Mouse (Mus musculus): ENCODE data around the gene Bbip1. TPM values are rescaled to one million over a fixed set of nuclear protein-coding genes. Genes with fewer than 3 reads are reported as not detected.

Bbip1 gene
- polyA plus RNA-seq, 1 experiment = 63.0 TPM

DNA sequence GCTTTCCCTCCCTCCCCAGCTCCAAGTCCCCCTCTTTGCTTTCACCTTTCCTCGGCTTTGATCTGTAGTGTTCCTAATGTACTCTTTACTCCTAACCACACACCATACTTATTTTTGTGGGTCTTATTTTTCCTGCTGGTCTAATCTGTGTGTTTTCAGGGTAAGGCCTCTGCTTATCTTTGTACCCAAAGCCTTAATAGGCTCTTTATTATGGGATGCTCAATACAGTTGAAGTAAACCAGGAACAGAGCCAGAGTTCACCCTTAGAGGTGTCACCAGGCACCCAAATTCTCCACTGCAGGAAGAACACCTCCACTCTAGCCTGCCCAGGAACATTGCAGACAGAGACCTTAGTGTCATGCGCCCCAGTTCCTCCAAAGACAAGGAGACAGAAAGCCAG lies 52.9 kb downstream of the Bbip1 start:
- peak overlapping the region; percentile 10; the same call in 1 of the 2 replicates for H3K27ac ChIP-seq (ENCODE audit: control insufficient read depth, insufficient read depth, low read depth, low read length)

DNA sequence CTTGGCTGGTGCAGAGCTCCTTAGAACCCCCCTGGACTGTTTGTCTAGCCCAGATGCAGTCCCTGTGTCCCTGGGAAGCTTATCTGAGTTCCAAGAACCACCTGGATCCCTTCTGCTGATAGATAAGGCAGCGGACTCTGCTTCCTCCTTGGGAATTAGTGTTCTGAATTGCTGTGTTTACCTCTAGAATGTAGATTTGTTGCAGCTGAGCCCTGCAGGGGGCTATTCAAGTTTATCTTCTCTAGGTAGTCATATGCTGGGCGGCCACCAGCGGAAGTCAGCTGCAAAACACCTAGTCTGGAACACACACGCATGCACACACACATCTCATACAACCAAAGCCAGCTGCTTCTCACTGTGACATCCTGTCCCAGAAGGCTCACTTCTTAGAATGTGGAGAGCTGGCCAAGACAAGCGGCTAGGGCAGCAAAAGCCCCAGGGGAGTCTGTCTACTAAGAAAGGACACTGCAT lies 53.6 kb downstream of the Bbip1 start:
- no peak overlapping the region for H3K27ac ChIP-seq (ENCODE audit: control insufficient read depth, insufficient read depth, low read depth, low read length)
- H3K36me3 ChIP-seq (ENCODE audit: control insufficient read depth, insufficient read depth, low read length) = no peaks in the 10 kb centered on the region
- no peak for TF ChIP-seq CTCF (IDR thresholded peaks at IDR 0.05; ENCODE audit: control insufficient read depth, insufficient read depth, insufficient replicate concordance, low read depth, low read length)

More for the DNA sequence above, 52.9 kb downstream of the Bbip1 start:
- H3K4me3 ChIP-seq (ENCODE audit: control insufficient read depth, low read depth, low read length) = no peak overlapping the region
- no peaks in the 10 kb centered on the region; the same call in 1 of the 2 replicates for H3K4me1 ChIP-seq (ENCODE audit: control insufficient read depth, insufficient read depth, low read length)
- TF ChIP-seq POLR2A (IDR thresholded peaks at IDR 0.05; ENCODE audit: control insufficient read depth, low read depth, low read length) = no peak
- no peak for TF ChIP-seq CTCF (IDR thresholded peaks at IDR 0.05; ENCODE audit: control insufficient read depth, insufficient read depth, insufficient replicate concordance, low read depth, low read length)
- H3K36me3 ChIP-seq (ENCODE audit: control insufficient read depth, insufficient read depth, low read length) = no peaks in the 10 kb centered on the region
- H3K27me3 ChIP-seq (ENCODE audit: control insufficient read depth, insufficient read depth, low read length) = no peaks in the 10 kb centered on the region

DNA sequence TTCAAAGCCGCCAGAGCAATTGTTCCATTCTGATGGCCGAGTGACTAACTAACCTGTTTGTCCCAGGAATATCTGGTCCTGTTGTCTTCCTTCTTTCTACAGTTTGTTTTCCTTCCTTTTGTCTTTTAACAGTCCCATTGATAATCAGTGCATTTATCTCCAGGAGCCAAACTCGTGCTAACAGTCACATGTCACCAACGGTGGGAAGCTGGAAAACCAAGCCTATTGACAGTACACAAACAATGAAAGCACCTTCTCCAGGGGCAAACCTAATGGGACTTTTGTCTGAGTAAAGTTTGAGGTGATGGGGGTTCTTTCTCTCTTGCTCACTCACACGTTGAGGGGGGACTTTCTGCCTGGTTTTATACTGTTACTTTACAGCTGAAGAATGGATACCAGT lies 54.2 kb downstream of the Bbip1 start:
- H3K27me3 ChIP-seq (ENCODE audit: control insufficient read depth, insufficient read depth, low read length) = no peaks in the 10 kb centered on the region
- TF ChIP-seq CTCF (IDR thresholded peaks at IDR 0.05; ENCODE audit: control insufficient read depth, insufficient read depth, insufficient replicate concordance, low read depth, low read length) (no peak), POLR2A (IDR thresholded peaks at IDR 0.05; ENCODE audit: control insufficient read depth, low read depth, low read length) (no peak)
- H3K4me3 ChIP-seq (ENCODE audit: control insufficient read depth, low read depth, low read length) = no peak overlapping the region
- no peak overlapping the region for H3K27ac ChIP-seq (ENCODE audit: control insufficient read depth, insufficient read depth, low read depth, low read length)
- no peaks in the 10 kb centered on the region for H3K36me3 ChIP-seq (ENCODE audit: control insufficient read depth, insufficient read depth, low read length)
- no peaks in the 10 kb centered on the region; the same call in 1 of the 2 replicates for H3K4me1 ChIP-seq (ENCODE audit: control insufficient read depth, insufficient read depth, low read length)

More for the DNA sequence above, 53.6 kb downstream of the Bbip1 start:
- H3K4me3 ChIP-seq (ENCODE audit: control insufficient read depth, low read depth, low read length) = no peak overlapping the region
- no peaks in the 10 kb centered on the region for H3K27me3 ChIP-seq (ENCODE audit: control insufficient read depth, insufficient read depth, low read length)
- H3K4me1 ChIP-seq (ENCODE audit: control insufficient read depth, insufficient read depth, low read length) = no peaks in the 10 kb centered on the region; the same call in 1 of the 2 replicates

DNA sequence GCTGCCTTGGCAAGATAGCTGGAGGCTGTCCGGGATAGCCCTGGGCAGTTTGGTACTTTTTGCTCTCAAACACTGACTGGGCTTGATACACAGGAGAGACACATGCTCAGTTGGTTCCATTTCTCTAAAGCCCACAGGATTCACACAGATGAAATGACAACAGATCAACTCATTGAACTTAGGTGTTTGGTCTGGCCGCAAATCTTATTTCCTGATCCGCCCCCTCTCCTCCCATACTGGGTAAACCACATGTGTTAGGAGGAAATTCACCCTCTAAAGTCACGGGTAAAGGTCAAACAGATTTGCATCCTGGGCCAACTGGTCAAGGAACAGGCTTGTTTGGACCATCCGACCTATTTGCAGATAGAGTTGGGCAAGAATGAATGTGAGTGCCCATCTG lies 54.9 kb downstream of the Bbip1 start:
- no peak for TF ChIP-seq CTCF (IDR thresholded peaks at IDR 0.05; ENCODE audit: control insufficient read depth, insufficient read depth, insufficient replicate concordance, low read depth, low read length)
- no peak for TF ChIP-seq POLR2A (IDR thresholded peaks at IDR 0.05; ENCODE audit: control insufficient read depth, low read depth, low read length)
- Histone ChIP-seq H3K27me3 (ENCODE audit: control insufficient read depth, insufficient read depth, low read length) (no peaks in the 10 kb centered on the region), H3K4me3 (ENCODE audit: control insufficient read depth, low read depth, low read length) (no peak overlapping the region), H3K4me1 (ENCODE audit: control insufficient read depth, insufficient read depth, low read length) (no peaks in the 10 kb centered on the region; the same call in 1 of the 2 replicates), H3K36me3 (ENCODE audit: control insufficient read depth, insufficient read depth, low read length) (no peaks in the 10 kb centered on the region), H3K27ac (ENCODE audit: control insufficient read depth, insufficient read depth, low read depth, low read length) (no peak overlapping the region)

DNA sequence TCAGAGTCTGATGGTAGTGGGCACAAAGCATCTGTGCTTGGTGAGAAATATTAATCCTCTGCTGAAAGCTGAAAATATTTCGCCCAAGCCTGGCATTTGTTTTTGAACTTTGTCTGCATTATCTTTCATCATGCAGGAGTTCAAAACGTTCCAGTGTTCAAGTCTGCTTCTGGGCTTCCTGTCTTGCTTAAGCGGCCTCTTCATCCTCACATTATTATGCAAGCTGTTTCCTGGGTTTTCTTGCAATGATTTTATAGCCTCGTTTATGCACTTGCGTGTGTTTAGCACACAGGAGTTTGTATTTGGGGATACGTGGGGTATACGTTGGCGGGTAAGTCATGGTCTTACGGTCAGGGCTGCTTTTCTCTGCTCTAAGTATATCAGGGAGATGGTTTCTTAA lies 56.1 kb downstream of the Bbip1 start:
- Histone ChIP-seq H3K4me3 (ENCODE audit: control insufficient read depth, low read depth, low read length) (no peak overlapping the region), H3K27me3 (ENCODE audit: control insufficient read depth, insufficient read depth, low read length) (no peaks in the 10 kb centered on the region), H3K27ac (ENCODE audit: control insufficient read depth, insufficient read depth, low read depth, low read length) (no peak overlapping the region), H3K36me3 (ENCODE audit: control insufficient read depth, insufficient read depth, low read length) (no peaks in the 10 kb centered on the region), H3K4me1 (ENCODE audit: control insufficient read depth, insufficient read depth, low read length) (no peaks in the 10 kb centered on the region; the same call in 1 of the 2 replicates)
- TF ChIP-seq CTCF (IDR thresholded peaks at IDR 0.05; ENCODE audit: control insufficient read depth, insufficient read depth, insufficient replicate concordance, low read depth, low read length) (no peak), POLR2A (IDR thresholded peaks at IDR 0.05; ENCODE audit: control insufficient read depth, low read depth, low read length) (no peak)

DNA sequence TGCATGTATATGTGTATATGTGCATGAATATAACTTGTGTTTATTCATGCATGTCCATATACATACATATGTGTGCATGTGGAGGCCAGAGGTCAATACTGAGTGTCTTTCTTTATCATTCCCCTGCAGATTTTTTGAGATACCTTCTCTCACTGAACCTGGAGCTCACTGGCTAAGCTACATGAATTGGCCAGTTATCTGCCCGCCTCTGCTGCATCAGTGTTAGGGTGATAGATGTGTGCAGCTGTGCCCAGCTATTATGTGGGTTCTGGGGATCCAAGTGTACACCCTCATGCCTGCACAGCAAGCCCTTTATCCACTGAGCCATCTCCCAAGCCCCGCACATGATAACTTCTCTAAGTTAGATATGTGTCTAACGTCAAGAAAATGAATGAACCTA lies 56.6 kb downstream of the Bbip1 start:
- H3K4me1 ChIP-seq (ENCODE audit: control insufficient read depth, insufficient read depth, low read length) = no peaks in the 10 kb centered on the region; the same call in 1 of the 2 replicates
- TF ChIP-seq POLR2A (IDR thresholded peaks at IDR 0.05; ENCODE audit: control insufficient read depth, low read depth, low read length) (no peak), CTCF (IDR thresholded peaks at IDR 0.05; ENCODE audit: control insufficient read depth, insufficient read depth, insufficient replicate concordance, low read depth, low read length) (no peak)
- no peaks in the 10 kb centered on the region for H3K36me3 ChIP-seq (ENCODE audit: control insufficient read depth, insufficient read depth, low read length)
- H3K27me3 ChIP-seq (ENCODE audit: control insufficient read depth, insufficient read depth, low read length) = no peaks in the 10 kb centered on the region
- no peak overlapping the region for H3K27ac ChIP-seq (ENCODE audit: control insufficient read depth, insufficient read depth, low read depth, low read length)
- H3K4me3 ChIP-seq (ENCODE audit: control insufficient read depth, low read depth, low read length) = no peak overlapping the region

DNA sequence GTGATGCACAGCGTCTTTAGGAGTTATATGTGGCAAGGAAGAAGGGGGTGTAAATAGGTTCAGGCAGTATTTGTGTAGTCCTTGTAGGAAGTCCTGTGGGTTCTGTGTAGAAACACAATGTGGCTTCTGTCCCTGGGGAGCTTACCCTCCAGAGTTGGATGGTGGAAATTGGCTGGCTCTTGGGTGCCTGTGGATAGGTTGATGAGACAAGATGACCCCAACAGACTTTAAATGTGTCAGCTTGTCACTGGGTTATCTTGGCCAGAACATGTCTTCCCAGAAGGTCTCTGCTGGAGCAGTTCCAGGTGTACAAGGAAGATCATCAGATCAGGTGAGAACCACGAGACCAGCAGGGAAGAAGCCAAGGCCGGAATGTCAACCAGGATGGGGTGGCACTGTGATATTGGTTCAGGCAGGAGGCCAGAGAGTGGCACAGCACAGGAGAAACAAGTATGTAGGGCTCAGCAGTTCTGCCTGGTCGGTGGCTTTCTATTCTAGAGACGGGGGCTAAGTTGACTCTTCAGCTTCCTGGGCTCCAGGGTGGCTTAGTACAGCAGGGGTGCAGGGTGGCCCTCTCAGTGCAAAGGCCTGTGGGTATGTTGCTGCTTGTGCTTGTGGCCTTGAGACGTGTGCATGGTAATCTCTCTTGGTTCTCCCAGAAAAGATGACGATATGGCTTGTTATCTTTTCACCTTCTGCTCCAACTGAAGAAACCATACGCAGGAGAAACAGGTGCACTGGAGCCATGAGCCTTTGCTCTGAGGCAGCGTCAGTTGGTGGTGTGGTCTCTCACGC lies 57.7 kb downstream of the Bbip1 start:
- Histone ChIP-seq H3K4me3 (ENCODE audit: control insufficient read depth, low read depth, low read length) (no peak overlapping the region), H3K27me3 (ENCODE audit: control insufficient read depth, insufficient read depth, low read length) (no peaks in the 10 kb centered on the region), H3K4me1 (ENCODE audit: control insufficient read depth, insufficient read depth, low read length) (no peaks in the 10 kb centered on the region; the same call in 1 of the 2 replicates), H3K27ac (ENCODE audit: control insufficient read depth, insufficient read depth, low read depth, low read length) (no peak overlapping the region), H3K36me3 (ENCODE audit: control insufficient read depth, insufficient read depth, low read length) (no peaks in the 10 kb centered on the region)
- TF ChIP-seq POLR2A (IDR thresholded peaks at IDR 0.05; ENCODE audit: control insufficient read depth, low read depth, low read length) = no peak
